Mouse (Mus musculus) thymus, postnatal 14 days (tissue): ENCODE data around the gene Mettl7a2.

Experiments used
- DNase-seq: peaks from one replicate; pipeline ENCODE4 v3.0.0; 2021

Gene Mettl7a2

GRCm38 (mm10) chr15:100401811-100402210 is 48.8 kb downstream of the Mettl7a2 start:
- no peak for DNase-seq

DNA sequence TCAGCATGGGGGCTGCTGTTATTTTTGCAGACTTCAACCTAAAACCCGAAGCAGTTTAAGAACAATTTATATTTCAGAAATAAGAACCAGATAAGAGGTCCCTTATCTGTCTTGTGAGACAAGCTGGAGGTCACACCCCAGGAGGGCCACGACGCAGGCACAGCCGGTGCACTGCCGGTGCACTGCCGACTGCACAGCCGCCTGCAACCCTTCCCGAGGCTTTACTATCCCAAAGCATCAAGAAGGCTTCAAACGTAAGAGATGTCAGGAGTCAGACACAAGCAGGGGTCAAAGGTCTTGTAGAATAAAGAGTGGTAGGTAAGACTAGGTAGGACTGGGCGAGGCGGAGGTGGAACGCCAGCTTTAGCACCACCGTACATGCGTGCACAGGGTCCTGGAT is 49.3 kb downstream of the Mettl7a2 start:
- DNase-seq = no peak

DNA sequence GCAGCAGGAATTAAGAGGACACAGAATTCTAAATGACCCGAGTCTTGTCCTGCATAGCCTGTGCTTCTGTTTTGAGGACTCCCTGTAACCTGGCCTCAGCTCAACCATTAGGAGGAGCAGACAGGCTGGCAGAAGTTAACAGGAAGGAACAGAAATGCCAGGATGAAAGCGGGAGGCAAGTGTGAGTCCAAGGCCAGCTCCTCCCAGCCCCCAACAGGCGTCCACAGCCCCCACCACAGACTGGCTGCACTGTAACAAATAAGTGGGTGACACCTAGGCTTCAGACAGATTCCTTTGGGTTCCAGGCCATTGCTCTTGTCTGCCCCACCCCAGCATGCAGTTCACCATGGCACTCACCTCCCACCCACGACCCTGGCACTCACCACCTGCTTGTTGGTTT is 49.8 kb downstream of the Mettl7a2 start:
- DNase-seq = no peak

DNA sequence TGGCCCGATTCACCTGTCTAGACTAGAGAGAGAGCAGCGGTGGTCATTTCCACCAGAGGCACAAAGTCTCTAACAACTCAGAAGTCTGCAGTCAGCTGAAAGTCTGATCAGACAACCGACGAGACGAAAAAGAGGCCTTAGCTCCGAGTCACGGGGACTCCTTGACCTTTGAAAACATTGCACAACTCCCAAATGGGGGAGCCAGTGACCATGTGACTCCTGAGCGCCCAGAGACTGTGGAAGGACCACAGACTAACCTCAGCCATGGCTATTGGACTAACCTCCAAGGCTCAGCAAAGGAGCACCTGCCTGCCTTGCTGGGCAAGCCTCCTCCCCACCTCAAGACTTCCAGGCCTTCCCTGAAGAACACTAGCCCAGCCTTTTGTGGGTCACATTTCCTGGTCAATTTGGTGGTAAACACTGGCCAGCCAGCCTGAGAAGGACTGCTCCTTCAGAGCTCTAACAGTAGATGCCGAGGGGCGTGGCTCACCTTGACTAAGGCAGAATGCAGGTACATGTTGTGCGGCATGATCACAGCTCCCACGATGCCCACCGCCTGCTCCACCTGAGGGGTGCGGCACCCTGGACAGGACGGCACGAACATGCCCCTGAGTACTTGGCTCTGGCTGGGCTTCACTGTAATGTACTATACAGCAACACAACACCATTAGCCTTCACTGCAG is 50.5 kb downstream of the Mettl7a2 start:
- no peak for DNase-seq

GRCm38 (mm10) chr15:100406088-100406487 is 53.1 kb downstream of the Mettl7a2 start:
- no peak for DNase-seq

- no peak for DNase-seq
Observed at GRCm38 (mm10) chr15:100410918-100411672, 58.1 kb downstream of the Mettl7a2 start.
